Mouse (Mus musculus) heart, postnatal 14 days (tissue): ENCODE measurements around the gene Bend3. TPM values are rescaled to one million over a fixed set of nuclear protein-coding genes. Genes with fewer than 3 reads are reported as not detected.

Source experiments
- total RNA-seq, 2 experiments: library from RNA; stranded (reverse); gene quantifications; 2 replicates each; pipeline ENCODE4 v1.2.3; 2021

Bend3 gene
- total RNA-seq, 2 experiments from 2014 or later: 5.8 to 6.1 TPM

Other genes starting within 250 kb of the Bend3 start
- gene Gm9803, start 45.3 kb downstream of the Bend3 start, total RNA-seq: 10 to 100 TPM in 1 of 2 experiments, 1 to 10 TPM in 1; 8.9 to 13.0 TPM
- 10 to 100 TPM; 97.0 to 98.4 TPM for gene 1700021F05Rik, start 62.2 kb downstream of the Bend3 start, total RNA-seq
- 10 to 100 TPM; 21.8 to 24.1 TPM for gene Cd24a, start 99.5 kb downstream of the Bend3 start, total RNA-seq